Mouse (Mus musculus) erythroblast, embryonic 14.5 days (primary cell): ENCODE measurements around the gene Olfr469.

Experiments
- GATA1 ChIP-seq: IDR thresholded peaks from 2 replicates; pipeline ENCODE4 v1.6.1; 2012; ENCODE audit warnings: low read length, inconsistent platforms, mixed read lengths
- TAL1 ChIP-seq: IDR thresholded peaks from 3 replicates; pipeline ENCODE4 v1.6.1; 2012; ENCODE audit warnings: low read length, inconsistent platforms, mixed read lengths

DNA sequence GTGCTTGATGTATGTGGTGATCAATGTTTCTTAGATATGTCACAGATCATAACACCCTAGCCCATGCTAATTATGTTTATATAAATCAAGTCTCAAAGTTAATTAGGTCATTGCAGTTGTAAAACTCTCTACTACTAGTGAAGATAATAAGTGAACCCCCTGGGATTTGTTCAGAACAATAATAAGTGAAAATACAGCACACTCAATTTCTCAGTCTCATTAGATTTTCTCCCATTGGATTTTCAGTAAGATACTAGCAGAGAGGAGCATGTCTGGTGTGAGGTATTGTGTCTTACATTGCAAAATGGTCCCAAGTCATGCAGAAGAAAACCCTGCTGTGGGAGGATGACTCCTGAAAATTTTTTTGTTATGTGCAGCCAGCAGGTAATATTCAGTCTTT lies 13.4 kb downstream of the Olfr469 start, which contains the start of gene Olfr467:
- no peak for TF ChIP-seq GATA1
- no peak for TF ChIP-seq TAL1
